Mouse (Mus musculus): ENCODE results near the gene Ncf1.

DNA sequence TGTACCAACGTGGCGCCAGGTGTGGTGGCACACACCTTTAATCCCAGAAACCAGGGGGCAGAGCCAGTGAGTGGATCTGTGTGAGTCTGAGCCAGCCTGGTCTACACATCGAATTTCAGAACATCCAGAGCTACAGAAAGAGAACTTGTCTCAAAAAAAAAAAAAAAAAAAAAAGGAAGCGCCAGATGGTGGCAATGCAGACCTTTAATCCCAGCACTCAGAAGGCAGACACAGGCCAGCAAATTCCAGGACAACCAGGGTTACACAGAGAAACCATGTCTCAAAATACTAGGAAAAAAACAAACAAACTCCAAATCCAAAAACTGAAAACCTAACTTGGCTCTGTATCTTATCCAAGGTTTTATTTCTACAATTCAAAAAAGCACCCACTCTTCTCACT lies 41.1 kb upstream of the Ncf1 start:
- TF ChIP-seq CTCF (IDR thresholded peaks at IDR 0.05; ENCODE audit: extremely low read depth, insufficient read length, insufficient replicate concordance, low read depth, low read length) (no peak), POLR2A (IDR thresholded peaks at IDR 0.05; ENCODE audit: low read depth, low read length) (no peak)

Data from small intestine, adult 2 months (tissue).